Mouse (Mus musculus): ENCODE results near the gene Adamts2.

The Adamts2 gene

DNA sequence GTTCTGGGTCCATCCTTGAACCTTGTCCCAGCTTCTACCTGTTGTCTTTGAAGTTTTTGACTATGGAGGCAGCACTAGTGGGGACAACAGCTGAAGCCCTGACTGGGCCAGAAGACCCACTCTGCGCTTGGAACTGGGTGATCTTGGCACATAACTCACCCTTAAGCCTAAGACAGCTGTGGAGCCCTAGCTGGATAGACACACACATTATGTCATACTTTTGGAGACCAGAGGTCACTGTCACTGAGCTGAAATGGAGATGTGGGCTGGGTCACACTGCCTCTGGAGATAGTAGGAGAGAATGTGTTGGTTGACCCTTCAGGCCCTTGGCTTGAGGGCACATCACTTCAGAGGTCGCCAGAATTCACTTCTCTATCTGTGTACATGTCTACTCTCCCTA, 69.5 kb downstream of the Adamts2 start:
- 88% methylated on average over 2 of the region's 2 CpGs for WGBS

- 91% methylated on average over 7 of the region's 7 CpGs for WGBS
Measured at GRCm38 (mm10) chr11:50671820-50672310, 70.0 kb downstream of the Adamts2 start.

- WGBS = 33% methylated on average over 7 of the region's 7 CpGs
Measured at GRCm38 (mm10) chr11:50672866-50673265, 71.0 kb downstream of the Adamts2 start.

DNA sequence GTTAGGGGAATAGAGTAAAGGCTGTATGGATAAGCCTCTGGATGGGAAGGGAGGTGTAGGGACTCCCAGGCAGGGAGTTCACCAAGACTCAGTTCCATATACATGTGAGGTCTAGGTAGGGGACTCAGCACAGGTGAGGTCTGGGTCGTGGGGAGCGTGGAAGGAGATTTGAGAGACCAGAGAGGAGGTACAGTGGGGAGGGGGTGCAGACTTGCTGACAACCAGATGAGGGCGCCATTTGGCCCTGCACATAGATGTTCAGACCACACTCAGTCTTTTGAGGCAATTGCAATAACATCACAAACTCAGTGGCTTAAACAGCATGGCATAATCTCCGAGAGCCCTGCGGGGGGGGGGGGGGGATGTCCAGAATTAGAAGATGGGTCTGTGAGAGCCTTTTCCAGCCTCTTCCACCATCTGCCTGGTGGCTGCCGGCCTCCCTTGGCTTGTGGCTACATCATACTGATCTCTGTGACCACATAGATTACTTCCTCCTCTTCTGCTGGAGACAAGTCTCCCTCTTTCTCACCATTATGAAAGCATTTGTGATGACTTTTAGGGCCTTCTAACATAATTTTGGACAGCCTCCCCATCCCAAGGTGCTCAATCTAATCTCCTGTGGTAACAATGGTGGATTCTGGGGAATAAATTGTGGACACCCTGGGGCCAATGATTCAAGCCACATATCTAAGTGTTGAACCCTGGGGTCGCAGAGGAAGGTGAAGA, 71.8 kb downstream of the Adamts2 start:
- WGBS = 65% methylated on average over 7 of the region's 7 CpGs

DNA sequence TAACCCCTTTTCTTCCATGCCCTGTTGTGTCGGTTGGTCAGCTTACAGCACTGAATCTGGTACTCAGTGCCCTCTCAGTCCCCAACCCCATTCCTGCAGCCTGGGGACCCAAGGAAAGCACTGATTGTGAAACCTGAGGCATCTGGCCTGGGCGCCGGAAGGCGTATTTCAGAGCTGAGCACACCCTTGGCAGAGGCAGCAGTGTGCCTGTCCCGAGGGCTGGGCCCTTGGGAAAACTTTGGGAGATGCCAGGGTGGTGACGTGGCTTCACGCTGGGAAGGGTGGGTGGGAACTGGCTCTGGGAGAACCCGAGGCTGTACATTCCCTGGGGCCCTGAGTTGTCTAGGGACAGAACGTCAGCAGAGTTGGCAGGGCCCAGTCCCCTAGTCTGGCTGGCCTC, 72.5 kb downstream of the Adamts2 start:
- 69% methylated on average over 9 of the region's 9 CpGs for WGBS

DNA sequence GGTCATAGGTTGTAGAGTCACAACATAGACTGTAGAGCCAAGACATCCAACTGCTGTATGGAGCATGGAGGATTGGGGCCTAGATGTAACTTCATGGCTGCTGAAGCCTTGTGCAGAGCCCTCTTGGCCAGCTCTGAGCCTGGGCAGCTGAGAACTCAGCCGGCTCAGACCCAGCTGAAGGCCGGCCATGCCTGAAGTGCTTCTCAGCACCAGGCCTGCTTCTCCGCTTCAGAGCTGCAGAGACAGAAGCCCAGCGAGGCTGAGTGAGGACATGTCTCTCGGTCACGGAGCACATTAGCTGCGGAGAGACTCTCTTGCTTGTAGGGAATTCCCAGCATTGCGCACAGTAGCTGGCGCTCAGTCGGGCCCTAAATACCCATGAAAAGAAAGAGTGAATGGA, 76.8 kb downstream of the Adamts2 start:
- 81% methylated on average over 10 of the region's 10 CpGs for WGBS

- WGBS = 91% methylated on average over 7 of the region's 7 CpGs
Measured at GRCm38 (mm10) chr11:50681940-50682339, 80.1 kb downstream of the Adamts2 start.

GRCm38 (mm10) chr11:50683821-50684220, 81.9 kb downstream of the Adamts2 start:
- WGBS = 76% methylated on average over 2 of the region's 2 CpGs

DNA sequence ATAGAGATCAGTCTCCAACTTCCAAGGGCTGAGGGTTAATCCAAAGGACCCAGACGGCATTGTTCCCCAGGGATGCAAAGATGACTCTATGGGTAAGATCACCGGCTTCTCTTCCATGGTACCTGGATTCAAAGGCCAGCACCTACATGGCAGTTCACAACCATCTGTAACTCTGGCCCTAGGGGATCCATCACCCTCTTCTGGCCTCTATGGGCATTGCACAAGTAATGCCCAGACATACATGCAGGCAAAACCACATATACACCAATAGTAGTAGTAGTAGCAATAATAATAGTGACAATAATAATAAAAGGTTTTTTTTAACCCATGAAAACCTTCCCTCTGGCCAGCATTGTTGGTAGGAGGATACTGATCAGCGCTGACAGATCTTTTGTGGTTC, 86.7 kb downstream of the Adamts2 start:
- 94% methylated on average over 3 of the region's 3 CpGs for WGBS

- WGBS = 86% methylated on average over 4 of the region's 4 CpGs
Measured at GRCm38 (mm10) chr11:50689672-50690071, 87.8 kb downstream of the Adamts2 start.

DNA sequence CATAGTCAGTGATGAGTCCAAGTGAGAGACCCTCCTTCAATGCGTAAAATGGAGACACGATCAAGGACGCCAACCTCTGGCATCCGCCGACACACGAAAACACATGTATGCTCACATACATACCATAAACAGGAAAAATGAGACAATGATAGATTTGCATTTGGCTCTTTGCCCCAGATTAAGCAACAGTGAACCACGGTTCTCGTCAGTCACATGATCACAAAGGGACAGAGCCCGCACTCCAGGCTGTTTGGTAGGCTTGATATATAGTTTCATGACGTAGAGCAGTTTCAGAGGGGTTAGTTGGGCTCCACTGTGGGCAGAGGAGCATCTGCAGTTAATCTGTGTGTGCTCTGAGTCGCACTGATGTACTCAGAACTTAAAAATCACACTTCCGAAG, 98.1 kb downstream of the Adamts2 start:
- 91% methylated on average over 12 of the region's 12 CpGs for WGBS

- WGBS = 88% methylated on average over 8 of the region's 8 CpGs
Measured at GRCm38 (mm10) chr11:50700496-50700895, 98.6 kb downstream of the Adamts2 start.

GRCm38 (mm10) chr11:50703397-50703796, 101.5 kb downstream of the Adamts2 start:
- WGBS = 77% methylated on average over 7 of the region's 7 CpGs

GRCm38 (mm10) chr11:50704511-50704910, 102.6 kb downstream of the Adamts2 start:
- 84% methylated on average over 2 of the region's 2 CpGs for WGBS

DNA sequence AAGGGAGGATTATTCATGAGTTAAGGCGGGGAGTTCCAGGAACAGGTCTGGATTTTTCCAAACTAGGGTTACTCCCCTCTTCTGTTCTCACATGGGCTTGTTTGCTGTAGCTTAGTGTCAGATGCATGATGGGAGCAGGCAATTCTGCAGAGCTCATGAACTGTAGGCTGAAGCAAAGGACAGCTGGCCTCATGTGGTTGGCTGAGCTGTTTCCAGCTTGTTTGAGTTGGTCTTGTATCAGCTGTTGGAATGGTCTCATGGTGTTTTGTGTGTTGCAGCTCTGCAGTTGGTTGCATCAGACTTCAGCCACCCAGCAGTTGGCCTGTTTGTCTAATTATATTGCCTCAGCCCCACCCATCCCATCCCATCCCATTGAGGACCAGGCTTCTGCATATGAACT, 105.4 kb downstream of the Adamts2 start:
- WGBS = 96% methylated on average over 1 of the region's 1 CpGs

- WGBS = 54% methylated on average over 21 of the region's 21 CpGs
Measured at GRCm38 (mm10) chr11:50713610-50714202, 111.8 kb downstream of the Adamts2 start.

DNA sequence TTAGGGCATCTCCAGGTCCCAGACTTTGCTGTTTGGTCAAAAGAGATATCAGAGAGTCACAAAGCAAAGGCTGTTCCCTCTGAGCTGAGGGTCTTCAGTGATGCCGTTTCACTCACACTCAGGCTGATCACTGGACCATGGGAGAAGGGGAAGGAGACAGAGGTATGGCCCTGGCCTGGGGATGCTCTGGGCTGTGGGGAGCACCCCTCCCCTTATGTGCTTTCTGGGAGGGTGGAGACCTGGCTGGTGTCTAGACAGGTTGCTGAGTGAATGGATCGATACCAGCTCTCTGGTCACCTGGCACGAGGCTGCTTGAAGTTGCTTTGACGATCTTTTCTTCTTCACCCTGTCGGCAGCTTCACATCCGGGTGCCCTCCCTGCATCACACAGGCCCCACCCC, 113.2 kb downstream of the Adamts2 start:
- 75% methylated on average over 6 of the region's 6 CpGs for WGBS

DNA sequence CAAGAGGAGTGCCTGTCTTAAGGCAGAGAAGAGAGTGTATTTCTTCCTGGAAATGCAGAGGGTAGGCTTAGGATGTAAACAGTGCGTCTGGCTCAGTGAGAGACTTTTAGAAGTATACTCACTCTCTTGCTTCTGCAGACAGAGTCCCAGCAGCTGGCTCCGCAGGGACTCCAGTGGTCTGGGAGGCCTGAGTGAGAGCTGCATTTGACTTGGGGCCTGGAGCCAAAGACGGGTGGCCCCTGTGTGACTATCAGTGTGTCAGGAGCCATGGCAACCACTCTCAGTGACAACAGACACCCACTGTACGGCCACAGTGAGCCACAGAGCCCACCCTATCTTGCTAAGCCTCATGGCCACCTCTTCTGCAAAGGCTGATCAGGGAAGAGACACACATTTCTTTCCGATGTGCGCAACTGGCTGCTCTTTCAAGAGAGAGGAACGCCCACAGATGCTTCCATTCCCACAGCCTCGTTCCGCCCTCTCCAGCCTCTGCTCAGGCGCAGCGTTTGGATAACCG, 115.6 kb downstream of the Adamts2 start:
- 55% methylated on average over 12 of the region's 12 CpGs for WGBS

DNA sequence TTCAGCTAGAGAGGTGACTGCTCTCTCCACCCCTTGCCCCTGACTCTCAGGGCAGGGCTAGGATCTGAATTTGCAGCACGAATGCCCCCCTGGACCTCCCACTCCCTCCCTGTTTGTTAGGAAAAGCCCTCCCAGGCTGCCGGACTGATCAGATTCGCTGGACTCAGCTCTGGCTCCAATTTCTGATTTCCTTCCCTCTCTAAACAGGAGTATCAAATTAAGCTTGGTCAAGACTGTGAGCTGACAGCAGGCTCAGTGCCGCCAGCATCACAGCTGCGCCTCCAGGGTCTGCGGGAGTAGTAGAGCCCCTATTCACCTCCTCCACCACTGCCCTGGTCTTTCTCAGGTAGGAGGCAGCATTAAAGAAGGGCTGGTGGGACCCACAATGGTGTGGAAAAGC, 117.0 kb downstream of the Adamts2 start:
- 74% methylated on average over 6 of the region's 6 CpGs for WGBS

GRCm38 (mm10) chr11:50720421-50720820, 118.5 kb downstream of the Adamts2 start:
- WGBS = 79% methylated on average over 6 of the region's 6 CpGs

- 64% methylated on average over 12 of the region's 12 CpGs for WGBS
Measured at GRCm38 (mm10) chr11:50720856-50721550, 119.1 kb downstream of the Adamts2 start.

- WGBS = 83% methylated on average over 4 of the region's 4 CpGs
Measured at GRCm38 (mm10) chr11:50725595-50725994, 123.7 kb downstream of the Adamts2 start.

DNA sequence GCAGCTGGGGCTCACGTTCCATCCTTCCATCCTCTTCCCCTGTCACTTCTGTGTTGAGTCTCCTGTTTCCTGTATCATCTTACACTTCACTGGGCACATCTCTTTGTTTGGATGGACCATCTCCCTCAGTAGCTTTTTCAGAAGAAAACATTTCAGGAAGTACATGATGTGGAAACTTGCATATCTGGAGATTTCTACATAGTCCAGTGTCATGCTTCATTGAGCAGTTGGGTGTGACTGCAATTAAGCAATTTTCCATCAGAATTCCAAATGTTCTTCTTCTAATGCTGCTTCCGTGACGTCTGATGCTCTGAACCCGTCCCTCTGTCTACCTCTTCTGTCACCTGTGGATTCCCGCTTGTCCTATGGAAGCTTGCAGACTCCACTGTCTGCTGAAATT, 124.2 kb downstream of the Adamts2 start:
- WGBS = 92% methylated on average over 5 of the region's 5 CpGs
